Mouse (Mus musculus) spleen, postnatal 10 days (tissue): Measurements from ENCODE around the gene B3gnt8.

Source experiments
- DNase-seq, 2 experiments: peaks; one replicate each; pipeline ENCODE4 v3.0.0; 2021 to 2022; ENCODE audit warnings: low spot score in 2 of 2

B3gnt8 gene

DNA sequence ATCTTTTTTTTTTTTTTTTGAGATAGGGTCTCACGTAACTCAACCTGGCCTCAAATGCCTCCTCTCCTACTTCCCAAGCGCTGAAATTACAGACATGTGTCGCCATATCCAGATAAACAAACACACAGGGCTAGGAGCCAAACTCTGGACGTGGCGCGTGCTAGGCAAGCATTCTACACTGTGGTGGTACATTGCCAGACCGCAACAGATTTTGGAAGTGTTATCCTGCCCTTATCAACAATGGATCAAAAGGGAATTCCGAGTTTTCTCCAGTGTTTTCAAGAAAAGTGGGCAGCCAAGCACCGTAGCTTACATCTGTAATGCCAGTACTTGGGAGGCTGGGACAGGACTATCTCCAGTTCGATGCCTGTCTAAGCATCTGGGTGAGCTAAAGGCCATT lies 31.3 kb downstream of the B3gnt8 start:
- no peak for DNase-seq

DNA sequence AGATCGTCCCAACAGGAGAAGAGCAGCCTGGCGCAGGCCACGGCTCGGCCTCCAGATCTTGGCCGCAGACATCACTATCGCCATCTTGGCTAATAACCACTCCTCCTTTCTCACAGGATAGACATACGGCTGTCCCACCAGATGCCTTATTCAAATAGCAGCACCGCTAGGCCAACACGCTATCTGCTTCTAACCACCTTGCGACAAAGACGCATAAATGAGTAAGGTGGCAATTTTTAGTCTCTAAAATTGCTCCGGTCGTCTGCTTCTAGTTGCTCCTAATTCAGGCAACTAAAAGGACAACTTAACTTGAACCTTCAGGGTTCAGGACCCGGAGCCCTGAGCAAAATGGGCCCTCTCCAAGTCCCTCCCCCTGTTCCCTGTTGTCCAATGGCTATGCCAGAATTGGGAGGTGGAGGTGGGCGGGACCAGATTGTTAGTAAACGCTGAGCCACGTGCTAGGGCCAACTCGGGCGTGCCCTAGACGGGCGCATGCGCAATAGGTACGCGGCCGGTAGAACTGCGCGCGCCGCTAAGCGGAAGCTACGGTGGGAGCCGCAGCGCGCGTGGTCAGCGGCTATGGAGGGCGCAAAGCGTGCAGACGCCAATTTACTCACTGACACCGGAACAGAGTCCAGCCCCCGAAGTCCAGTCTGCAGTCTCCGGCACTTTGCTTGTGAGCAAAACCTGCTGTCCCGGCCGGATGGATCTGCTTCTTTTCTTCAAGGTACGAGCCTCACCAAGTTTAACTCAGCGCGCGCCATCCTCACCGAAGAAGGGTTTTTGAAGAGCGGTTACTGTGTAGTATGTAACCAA lies 32.4 kb downstream of the B3gnt8 start, which contains the start of the genes Bckdha and Exosc5:
TSS of gene Bckdha (minus strand) at position 325 of the 816 bp plus-strand sequence.
TSS of gene Exosc5 (plus strand) at position 508 of the 816 bp plus-strand sequence.
- DNase-seq, result peak; percentile 96 to 99

DNA sequence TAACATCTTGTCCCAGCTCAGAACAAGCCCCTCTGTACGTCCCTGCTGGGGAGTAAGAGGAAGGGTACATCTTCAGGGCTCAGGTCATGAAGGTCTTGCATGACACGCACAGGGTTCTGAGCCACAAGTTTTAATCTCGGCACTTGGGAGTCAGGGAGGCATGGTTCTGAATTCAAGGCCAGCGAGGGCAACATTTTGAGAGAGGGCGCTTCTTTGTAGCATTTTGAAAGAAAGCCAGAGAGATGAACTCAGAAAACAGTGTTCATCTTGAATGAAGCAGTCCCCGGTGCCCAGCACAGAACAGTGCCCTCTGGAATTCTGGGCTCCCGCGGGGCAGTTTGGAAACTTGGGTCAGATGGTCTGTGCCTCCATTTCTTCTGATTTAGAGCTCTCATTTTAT lies 39.9 kb downstream of the B3gnt8 start:
- DNase-seq, result no peak

DNA sequence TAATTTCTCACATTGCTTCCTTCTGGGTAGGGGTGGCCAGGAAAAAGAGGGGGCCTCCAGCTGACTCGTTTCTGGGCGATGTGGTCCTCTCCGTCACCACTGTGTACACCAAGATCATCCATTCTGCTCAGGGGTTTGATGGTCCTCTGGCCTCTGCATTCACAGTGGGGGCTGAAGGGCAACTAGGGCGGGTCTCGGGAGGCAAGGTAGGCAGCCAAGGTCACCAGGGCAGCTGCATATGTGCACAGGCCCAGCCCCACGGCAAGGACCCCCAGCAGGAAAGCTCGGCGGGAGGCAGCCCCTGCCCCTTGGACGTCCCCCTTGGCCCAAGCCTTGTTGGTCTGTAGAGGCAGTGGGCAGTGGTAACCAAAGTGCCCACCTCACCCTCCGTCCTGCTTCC lies 42.7 kb downstream of the B3gnt8 start:
- no peak for DNase-seq

DNA sequence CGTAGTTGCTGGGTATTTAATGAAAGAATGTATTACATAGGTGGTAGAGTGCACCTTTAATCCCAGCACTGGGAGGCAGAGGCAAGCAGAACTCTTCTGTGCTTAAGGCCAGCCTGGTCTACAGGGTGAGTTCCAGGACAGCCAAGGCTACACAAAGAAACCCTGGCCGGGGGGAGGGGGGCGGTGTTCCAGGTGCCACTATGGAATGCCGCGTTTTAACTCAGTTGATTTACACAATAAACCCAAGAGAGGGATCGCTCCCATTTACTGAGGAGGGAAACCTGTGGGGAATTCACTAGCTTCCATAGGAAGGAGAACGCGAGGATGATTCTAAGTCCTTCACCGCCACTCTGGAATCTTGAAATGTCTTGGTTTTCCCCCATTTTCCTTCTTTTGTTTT lies 43.2 kb downstream of the B3gnt8 start:
- DNase-seq, result no peak

DNA sequence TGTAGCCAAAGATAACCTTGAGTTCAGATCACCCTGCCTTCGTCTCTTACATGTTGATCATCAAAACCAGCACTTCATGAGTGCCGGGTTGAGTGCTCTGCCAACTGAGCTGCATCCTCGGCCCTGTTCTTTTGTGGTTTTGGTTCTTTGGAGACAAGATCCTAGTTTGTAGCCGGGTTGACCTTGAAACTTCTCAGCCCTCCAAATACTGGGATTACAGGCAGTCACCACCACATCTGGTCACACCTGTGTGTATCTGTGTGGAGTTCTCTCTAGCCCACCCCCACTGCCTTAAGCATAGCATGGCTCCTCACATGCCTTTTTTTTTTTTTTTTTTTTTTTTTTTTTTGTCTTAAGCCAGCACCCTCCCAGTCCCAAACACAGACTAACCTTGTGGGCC lies 43.6 kb downstream of the B3gnt8 start:
- DNase-seq, result no peak

DNA sequence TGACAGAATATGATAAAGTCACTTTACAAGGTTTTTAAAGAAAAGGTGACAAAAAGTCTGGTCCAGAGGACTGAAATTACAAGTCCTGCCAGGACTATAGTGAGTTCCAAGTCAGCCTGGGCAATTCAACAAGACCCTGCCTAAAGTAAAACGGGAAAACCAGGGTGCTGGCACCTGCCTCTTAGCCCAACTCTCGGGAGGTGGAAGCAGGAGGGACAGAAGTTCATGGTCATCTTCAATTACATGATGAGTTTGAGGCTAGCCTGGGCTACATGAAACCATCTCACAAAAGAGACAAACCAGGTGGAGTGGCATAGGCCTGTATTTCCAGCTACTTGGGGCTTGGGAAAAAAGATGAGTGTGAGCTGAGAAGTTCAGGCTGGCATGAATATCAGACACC lies 45.2 kb downstream of the B3gnt8 start:
- no peak for DNase-seq

DNA sequence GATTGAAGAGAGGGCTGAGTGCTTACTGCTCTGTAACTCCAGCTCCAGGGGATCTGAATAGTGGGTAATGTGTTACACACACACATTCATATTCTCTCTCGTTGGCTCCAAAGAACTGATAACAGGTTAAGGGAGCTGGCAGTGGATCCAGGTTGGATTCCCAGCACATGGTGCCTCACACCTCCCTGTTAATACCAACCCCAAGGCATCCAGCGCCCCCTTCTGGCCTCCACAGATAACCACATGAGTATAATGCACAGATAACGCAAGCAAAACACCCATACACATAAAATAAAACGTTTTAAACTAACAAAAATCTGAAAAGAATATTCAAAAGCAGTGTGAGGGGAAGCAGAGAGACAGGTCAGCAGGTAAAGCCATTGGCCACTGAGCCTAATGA lies 46.0 kb downstream of the B3gnt8 start:
- no peak for DNase-seq

DNA sequence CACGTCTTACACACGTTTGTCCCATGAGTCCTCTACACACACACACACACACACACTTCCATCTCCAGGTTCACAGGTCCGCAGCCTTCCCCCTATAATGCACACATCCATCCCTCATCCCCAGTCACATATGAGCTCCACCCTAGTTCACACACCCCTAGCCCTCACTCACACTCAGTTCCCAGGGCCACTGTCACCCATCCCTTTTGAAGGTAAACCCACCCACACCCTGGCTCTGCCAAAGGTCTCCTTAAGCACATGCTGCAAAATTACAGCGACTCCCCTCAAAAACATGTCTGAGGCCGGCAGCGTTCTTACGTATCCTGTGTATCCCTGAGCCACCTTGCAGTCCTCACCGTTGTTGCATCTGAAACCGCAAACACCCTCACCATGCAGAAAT lies 47.8 kb downstream of the B3gnt8 start:
- DNase-seq, result no peak

DNA sequence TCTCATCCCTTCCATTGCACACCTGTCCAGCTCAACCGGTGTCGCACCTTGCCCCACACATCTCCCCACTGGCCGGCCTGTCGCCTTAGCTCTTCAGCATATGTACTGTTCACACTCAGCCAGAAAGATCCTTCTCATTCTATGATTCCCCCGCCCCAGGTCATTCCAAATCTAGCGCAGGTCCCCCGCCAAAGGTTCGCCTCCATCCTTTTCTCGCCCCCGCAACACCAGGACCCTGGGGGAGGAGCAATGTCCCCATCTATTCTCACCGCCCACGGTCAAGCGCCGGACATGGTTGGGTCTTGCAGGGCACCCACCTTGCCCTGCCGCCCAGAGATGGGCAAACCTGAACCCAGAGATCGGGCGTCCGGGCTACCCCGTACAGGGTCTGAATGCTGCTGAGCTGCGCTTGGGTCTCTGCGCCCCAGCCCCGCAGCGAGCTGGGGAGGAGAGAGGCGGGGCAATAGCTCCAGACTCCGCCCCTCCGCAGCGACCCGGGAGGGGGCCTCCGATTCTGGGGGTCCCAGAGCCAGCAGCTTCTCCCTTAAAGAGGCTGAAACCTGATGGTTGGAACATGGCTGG lies 48.4 kb downstream of the B3gnt8 start, which contains the start of gene Tmem91:
TSS of gene Tmem91 (minus strand) at position 448 of the 582 bp plus-strand sequence.
- DNase-seq, result no peak

DNA sequence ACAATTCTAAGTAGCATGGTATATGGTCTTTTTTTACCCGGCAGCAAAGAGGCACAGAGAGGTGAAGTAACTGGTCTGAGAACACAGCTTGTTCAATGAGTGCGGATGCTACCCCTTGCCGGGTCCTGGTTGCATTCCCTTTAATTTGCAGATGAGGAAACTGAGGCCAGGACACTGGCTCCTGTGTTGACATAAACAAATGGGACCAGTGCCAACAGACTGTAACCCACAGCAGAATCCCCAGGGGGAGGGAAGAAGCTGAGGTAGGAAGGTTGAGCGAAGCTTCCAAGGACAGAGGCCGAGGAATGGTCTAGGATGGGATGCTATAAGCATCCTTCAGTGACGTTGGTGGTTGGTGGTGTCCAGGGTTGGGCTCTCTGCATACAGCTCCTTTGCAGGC lies 49.0 kb downstream of the B3gnt8 start:
- no peak for DNase-seq

DNA sequence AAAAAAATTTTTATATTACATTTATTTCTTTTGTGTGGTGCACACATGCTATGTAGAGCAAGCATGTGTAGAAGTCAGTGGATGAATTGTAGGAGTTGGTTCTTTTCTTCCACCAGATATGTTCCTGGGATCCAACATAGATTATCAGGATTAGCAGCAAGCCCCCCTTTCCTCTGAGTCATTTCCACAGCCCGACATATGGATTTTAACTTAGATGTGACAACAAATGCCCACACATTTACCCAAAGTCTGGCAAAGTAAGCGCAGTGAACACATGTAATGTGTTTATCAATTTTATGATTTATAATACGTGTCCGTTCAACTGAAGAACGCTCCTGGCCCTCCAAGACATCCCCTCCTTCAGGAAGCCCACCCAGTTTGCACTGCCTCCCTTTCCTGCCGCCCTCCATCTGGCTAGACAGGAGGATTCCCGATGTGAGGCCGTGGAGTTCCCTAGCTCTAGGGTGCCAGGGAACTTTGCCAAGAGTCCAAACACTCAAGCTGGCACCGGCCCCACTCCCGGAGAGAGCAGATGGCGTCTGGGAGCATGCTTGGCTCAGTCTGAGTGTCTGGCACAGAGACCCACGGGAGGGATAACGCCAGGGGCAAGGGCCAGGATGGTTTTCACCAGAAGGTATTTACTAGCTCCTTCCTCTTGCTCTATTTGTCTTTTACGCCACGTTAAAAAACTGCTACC lies 49.8 kb downstream of the B3gnt8 start:
- no peak for DNase-seq

DNA sequence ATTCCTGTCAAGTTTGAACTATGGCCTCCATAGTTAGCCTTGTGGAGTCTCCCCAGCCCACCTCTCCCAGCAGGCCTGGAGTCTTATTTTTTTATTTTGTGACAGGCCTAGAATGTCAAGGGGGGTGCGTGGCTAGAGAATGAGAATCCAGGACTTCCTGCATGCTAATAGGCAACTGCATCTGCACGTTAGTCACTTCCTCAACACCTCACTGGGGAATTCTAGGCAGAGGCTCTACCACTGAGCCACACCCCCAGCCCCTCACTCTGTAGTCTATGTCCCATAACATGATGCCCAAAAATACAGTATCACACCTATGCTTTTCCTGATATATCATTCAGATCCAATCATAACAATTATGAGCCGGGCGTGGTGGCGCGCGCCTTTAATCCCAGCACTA lies 50.6 kb downstream of the B3gnt8 start:
- no peak for DNase-seq

DNA sequence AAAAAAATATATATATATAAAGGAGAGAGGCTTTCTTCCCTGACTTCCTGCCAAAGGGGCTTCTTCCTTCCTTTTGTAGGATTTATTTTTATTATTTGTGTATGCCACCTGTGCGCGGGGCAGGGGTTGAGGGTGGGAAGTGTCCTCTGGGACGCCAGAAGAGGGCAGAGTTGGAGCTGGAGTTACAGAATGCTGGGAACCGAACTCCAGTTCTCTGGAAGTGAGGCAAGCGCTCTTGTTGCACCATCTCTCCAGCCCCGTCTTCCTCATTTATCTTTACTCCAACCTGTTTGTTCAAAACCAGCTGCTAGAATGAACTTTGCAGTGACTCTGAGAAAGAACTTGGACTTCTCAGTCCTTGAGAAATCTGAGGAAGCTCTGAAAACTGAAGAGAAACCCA lies 53.5 kb downstream of the B3gnt8 start:
- DNase-seq, result peak in 1 of 2 experiments; percentile 46

DNA sequence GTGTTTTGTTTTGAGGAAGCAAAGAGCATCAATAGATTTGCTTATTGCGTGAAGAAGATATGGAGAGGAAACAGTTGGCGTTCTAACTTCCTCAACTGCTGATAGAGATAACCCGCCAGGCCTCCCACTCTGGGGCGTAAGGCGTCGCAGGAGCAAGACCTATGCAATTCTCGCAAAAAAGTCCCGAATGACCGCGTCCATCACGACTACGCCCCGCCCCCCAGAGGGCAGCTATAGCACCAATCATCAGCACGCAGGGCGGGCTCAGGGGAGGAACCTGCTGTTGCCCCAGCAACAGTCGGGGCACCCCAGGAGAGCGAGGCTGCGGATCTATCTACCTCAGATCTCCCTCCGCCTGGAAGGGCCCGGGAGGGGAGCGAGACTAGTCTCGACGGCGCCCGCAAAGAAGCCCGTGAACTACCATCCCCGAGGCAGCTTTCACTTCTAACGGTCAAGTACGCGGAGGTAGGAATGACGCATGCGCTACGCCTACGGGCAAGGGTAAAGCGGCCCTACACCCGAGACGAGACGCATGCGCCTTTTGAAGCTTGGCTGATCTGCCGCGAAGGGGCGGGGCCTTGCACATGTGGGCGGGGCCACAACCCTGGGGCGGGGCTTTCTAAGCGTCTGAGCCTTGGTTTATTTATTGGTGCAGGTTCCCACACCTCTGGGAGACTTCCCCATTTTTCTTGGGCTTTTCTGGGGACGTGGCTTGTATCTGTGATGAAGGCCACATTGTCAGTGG lies 54.2 kb downstream of the B3gnt8 start, which contains the start of gene B9d2:
TSS of gene B9d2 (plus strand) at position 267 of the 745 bp plus-strand sequence.
- peak; percentile 99 to 100 for DNase-seq

DNA sequence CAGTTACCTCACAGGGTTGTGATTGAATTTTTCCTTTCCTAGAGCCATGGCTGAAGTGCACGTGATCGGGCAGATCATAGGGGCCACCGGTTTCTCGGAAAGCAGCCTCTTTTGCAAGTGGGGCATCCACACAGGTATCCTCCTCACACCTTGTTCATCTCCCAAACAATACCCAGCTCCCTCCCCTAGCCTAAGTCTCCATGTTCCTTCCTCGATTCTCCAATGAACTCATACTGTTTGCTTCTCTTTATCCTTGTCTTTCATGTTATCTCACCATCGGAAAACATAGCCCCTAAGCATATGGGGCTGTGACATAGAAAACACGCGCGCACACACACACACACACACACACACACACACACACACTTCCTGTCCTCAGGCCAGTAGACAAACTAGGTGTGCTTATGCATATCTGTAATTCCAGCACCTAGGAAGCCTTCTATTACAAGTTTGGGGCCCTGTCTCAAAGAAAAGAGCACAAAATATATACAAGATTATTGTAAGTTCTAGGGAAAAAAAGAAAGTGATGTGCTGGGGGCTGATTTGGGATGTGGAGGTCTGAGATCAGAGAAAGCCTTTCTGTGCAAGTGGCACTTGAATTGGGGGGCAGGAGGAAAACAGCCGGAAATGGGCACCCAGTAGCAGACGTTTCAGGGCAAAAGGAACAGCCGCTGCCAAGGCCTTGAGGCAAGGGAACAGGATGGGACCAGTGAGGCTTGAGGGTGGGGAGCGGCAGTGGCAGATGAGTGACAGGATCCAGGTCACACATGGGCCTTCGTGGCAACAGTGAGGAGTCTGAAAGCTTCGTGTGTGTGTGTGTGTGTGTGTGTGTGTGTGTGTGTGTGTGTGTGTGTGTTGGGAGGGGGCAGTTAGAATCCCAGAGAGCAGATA lies 55.1 kb downstream of the B3gnt8 start:
- peak in 1 of 2 experiments; percentile 47 for DNase-seq

DNA sequence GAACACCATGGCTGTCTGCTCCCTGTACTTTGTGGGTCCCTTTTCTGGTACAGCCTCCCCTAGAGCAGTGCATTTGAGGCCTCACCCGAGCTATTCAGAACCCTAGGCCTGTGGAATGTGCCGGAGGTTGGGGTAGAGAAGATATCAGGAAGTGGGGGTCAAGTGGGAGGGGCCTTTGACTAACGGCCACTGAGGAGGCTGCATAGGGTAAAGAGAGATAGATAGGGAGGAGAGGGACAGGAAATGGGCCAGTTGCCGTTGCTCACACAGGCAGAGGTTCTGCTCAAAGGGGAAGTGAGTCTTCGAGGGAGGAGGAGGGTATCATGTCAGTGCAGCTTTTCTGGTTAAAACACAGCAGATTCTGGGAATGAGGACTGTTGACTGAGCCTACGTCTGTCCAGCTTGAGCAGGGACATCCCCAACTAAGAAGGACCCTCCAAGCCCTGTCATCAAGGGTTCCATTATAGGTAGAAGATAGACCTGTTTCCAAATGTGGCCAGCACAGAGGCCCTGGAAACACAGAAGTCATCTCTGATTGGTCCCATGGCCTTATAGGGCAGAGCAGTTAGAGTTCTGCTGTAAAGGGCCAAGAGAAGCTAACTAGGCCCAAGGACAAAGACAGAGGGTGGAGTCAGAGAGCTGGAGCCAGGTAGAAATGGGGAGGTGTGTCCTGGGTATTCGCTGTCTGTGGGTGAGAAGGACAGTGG lies 57.2 kb downstream of the B3gnt8 start:
- peak; percentile 38 to 74 for DNase-seq

DNA sequence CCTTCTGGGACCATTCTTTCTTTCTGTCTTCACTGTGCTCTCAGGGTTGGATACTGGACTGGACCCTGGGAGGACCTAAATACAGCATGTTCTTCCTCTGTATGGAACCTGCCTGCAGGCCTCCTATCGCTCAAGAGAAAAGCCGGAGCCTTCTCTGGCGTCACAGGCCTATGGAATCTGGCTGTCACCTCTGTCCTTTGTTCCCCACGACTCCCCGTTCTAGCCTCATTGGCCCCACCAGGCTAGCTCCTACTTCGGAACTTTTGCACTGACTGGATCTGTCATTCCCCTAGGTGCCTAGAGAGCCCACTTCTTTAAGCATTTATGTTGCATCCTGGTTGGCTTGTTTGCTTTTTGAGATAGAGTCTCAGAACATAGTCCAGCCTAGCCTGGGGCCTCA lies 58.2 kb downstream of the B3gnt8 start:
- no peak for DNase-seq
